Mouse (Mus musculus) ES-Bruce4 (cell line): ENCODE measurements around the gene Atl2. TPM values are rescaled to one million over a fixed set of nuclear protein-coding genes. Genes with fewer than 3 reads are reported as not detected.
A peak's percentile ranks its signal among the peaks of the same experiment; 100 is the strongest.

Source experiments
- H3K27ac ChIP-seq: 2 replicates; pipeline ENCODE4 v1.5.1; 2012; ENCODE audit warnings: low read length, inconsistent platforms; ENCODE audit not compliant: insufficient read depth
- H3K27me3 ChIP-seq: 2 replicates; pipeline ENCODE4 v1.6.1; 2012; ENCODE audit warnings: mild to moderate bottlenecking, low read length, inconsistent platforms; ENCODE audit not compliant: control insufficient read depth, poor library complexity, insufficient read depth, severe bottlenecking
- H3K36me3 ChIP-seq: 2 replicates; pipeline ENCODE4 v1.6.1; 2012; ENCODE audit warnings: inconsistent platforms, mild to moderate bottlenecking, low read length, moderate library complexity; ENCODE audit not compliant: control insufficient read depth, poor library complexity, insufficient read depth, severe bottlenecking
- H3K4me1 ChIP-seq: one replicate; pipeline ENCODE4 v1.8.1; 2011; ENCODE audit warnings: low read length; ENCODE audit not compliant: control insufficient read depth, insufficient read depth
- H3K4me3 ChIP-seq: 2 replicates; pipeline ENCODE4 v1.5.1; 2011; ENCODE audit warnings: low read depth, mild to moderate bottlenecking, low read length
- H3K9ac ChIP-seq: 2 replicates; pipeline ENCODE4 v1.6.1; 2012; ENCODE audit warnings: low read depth, mild to moderate bottlenecking, inconsistent platforms; ENCODE audit not compliant: poor library complexity, severe bottlenecking
- H3K9me3 ChIP-seq: replicated peaks from 2 replicates; pipeline ENCODE4 v1.6.1; 2012; ENCODE audit warnings: mild to moderate bottlenecking, low read length, inconsistent platforms; ENCODE audit not compliant: control insufficient read depth, poor library complexity, insufficient read depth, severe bottlenecking
- CTCF ChIP-seq: IDR thresholded peaks from one replicate; pipeline ENCODE4 v1.8.1; 2011; ENCODE audit warnings: low read depth, low read length
- EP300 ChIP-seq: IDR thresholded peaks from 2 replicates; pipeline ENCODE4 v1.6.1; 2011; ENCODE audit warnings: low read depth, low read length; ENCODE audit not compliant: insufficient read depth
- POLR2A ChIP-seq: IDR thresholded peaks from one replicate; pipeline ENCODE4 v1.8.1; 2011; ENCODE audit warnings: low read length; ENCODE audit not compliant: insufficient read depth
- polyA plus RNA-seq: library from polyadenylated mRNA; stranded (reverse); fragments of >200 nt; gene quantifications from 2 replicates; pipeline ENCODE4 v1.2.4, GENCODE M21; 2011; ENCODE audit warnings: low read depth; ENCODE audit not compliant: missing spikeins, insufficient read depth, insufficient read length

Atl2 gene
- polyA plus RNA-seq, 1 experiment = 91.1 TPM

DNA sequence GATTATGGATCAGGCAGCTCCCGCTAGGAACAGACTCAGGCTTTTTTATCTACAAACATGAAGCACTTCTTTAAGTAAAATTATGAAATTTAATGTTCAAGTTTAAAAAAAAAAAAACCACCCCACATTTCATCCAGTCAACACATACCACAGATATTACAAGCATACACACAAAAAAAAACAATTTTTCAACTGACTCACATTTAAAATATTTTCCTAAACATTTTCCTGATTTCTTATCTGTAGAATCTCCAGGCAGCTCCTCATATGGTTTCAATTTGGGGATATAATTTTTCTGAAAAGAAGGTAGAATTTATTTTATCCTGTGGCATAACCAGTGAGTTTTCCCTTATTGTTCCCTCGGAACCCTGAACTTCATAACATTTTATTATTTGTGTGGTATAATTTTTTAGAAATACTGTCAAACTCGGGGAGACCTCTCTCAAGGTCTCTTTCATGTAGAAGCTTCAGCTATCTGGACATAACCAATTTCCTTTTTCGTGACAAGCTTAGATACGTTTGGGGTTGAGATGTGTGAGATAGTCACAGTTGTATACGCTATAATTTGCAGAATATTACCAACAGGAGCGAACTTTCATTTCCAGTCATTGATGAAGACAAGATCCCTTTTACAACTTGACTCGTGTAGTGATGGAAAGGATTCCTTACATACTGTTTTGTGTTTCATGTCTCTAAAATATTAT lies 11.0 kb upstream of the Atl2 start:
- no peak for TF ChIP-seq CTCF
- TF ChIP-seq EP300 = no peak
- TF ChIP-seq POLR2A = no peak
- no peak overlapping the region for H3K9ac ChIP-seq
- no peaks in the 10 kb centered on the region for H3K4me1 ChIP-seq

DNA sequence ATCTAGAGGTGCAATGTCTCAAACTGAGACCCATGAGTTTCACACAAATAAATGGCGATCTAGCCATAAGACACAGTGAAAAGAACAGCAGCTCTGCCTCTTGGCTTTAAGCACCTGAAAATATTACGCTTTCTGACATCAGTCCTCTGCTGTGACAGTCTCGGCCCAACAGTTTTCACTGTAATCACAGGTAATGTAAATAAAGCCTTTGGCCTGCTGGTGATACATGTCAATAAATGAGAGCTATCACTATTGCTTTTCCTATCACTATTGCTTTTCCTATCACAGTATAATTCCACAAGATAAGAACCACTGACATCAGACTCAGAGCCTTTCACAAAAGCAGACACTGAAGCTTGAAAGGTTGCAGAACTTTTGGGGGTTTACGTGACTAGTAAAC lies 8.7 kb upstream of the Atl2 start:
- Histone ChIP-seq H3K4me1 (no peaks in the 10 kb centered on the region), H3K27ac (no peak overlapping the region), H3K9ac (no peak overlapping the region), H3K9me3 (no peaks in the 10 kb centered on the region), H3K27me3 (no peaks in the 10 kb centered on the region), H3K36me3 (no peaks in the 10 kb centered on the region), H3K4me3 (no peak overlapping the region)
- no peak for TF ChIP-seq EP300
- no peak for TF ChIP-seq POLR2A
- no peak for TF ChIP-seq CTCF

More for the DNA sequence above, 11.0 kb upstream of the Atl2 start:
- no peak overlapping the region for H3K27ac ChIP-seq
- no peaks in the 10 kb centered on the region for H3K27me3 ChIP-seq
- H3K4me3 ChIP-seq = no peak overlapping the region
- H3K9me3 ChIP-seq = no peaks in the 10 kb centered on the region
- H3K36me3 ChIP-seq = no peaks in the 10 kb centered on the region

- TF ChIP-seq POLR2A = no peak
- TF ChIP-seq CTCF = no peak
- H3K9me3 ChIP-seq = no peaks in the 10 kb centered on the region
- H3K36me3 ChIP-seq = no peaks in the 10 kb centered on the region
- H3K27ac ChIP-seq = no peak overlapping the region
- H3K4me1 ChIP-seq = peaks cover 2% of the 10 kb centered on the region
- no peak overlapping the region for H3K4me3 ChIP-seq
- H3K27me3 ChIP-seq = no peaks in the 10 kb centered on the region
- no peak overlapping the region for H3K9ac ChIP-seq
Observed at GRCm38 (mm10) chr17:79901207-79901606, 5.3 kb upstream of the Atl2 start.

DNA sequence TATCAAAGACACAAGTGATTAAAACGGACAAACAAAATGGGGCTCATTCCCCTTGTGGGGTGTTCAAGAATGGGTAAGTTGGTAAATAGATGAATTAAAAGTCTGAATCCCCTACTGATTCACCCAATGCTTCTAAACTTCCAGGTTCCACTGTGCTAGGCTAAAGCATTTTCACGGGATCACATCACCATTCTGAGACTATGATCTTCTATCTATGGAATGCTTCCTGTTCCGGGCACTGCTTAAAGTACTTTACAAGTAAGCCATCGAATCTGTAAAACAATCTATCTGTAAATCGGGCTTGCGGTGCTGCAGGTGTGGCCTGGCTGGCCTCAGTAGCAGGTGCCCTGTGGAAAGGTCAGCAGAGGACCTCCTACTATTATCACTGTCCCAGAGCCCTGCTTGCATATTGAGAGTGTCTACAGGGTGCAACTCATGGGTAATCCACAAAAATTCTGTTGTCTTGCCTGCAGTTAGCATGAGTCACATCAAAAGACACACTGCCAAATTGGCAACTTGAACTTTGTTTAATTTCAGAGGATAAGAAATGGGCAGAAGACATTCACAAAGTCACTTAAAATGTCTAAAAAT lies 2.3 kb upstream of the Atl2 start:
- Histone ChIP-seq H3K4me1 (peaks cover 2% of the 10 kb centered on the region), H3K27me3 (no peaks in the 10 kb centered on the region), H3K9me3 (no peaks in the 10 kb centered on the region), H3K4me3 (no peak overlapping the region), H3K27ac (no peak overlapping the region), H3K36me3 (no peaks in the 10 kb centered on the region), H3K9ac (no peak overlapping the region)
- TF ChIP-seq POLR2A (no peak), EP300 (peak; percentile 61; the same call in 1 of the 2 replicates), CTCF (no peak)

- 0 out of 2 replicates have a peak overlapping the region, but pooled peaks have one; percentile 31 for H3K27ac ChIP-seq
- H3K36me3 ChIP-seq = no peaks in the 10 kb centered on the region
- H3K9ac ChIP-seq = no peak overlapping the region
- TF ChIP-seq POLR2A = no peak
- no peak for TF ChIP-seq CTCF
- TF ChIP-seq EP300 = no peak
- H3K9me3 ChIP-seq = no peaks in the 10 kb centered on the region
- H3K27me3 ChIP-seq = no peaks in the 10 kb centered on the region
- peaks cover 2% of the 10 kb centered on the region for H3K4me1 ChIP-seq
- H3K4me3 ChIP-seq = no peak overlapping the region
Observed at GRCm38 (mm10) chr17:79897666-79898065, 1.7 kb upstream of the Atl2 start.
